Mouse (Mus musculus) cortical plate, adult 2 months (tissue): ENCODE results near the gene Tpm1.

Source experiments
- CTCF ChIP-seq: fragments of 200-500 bp; IDR thresholded peaks from 2 replicates; pipeline ENCODE4 v1.5.1; 2011; ENCODE audit warnings: mild to moderate bottlenecking, control low read depth, low read length; ENCODE audit not compliant: insufficient read depth; ENCODE audit errors: extremely low read depth
- POLR2A ChIP-seq: fragments of 200-500 bp; IDR thresholded peaks from 2 replicates; pipeline ENCODE4 v1.6.1; 2011; ENCODE audit warnings: mild to moderate bottlenecking, low read length, control low read depth; ENCODE audit not compliant: insufficient read depth; ENCODE audit errors: extremely low read depth

- TF ChIP-seq CTCF (no peak), POLR2A (no peak)
Observed at GRCm38 (mm10) chr9:67050736-67051337, 1.6 kb upstream of the Tpm1 start.
